Mouse (Mus musculus) mature B cell (primary cell): ENCODE data around the gene Cdk13.

Experiments used
- in situ Hi-C: fragments of 300-500 bp; cut with MboI; formaldehyde crosslinking; loops from 2 replicates; pipeline ENCODE4 v1.14.3; 2019

Cdk13 gene

GRCm38 (mm10) chr13:17762405-17762804, 42.5 kb downstream of the Cdk13 start:
- in situ Hi-C loops = no loop called here

GRCm38 (mm10) chr13:17754997-17755396, 49.9 kb downstream of the Cdk13 start:
- in situ Hi-C loops = no loop called here

- in situ Hi-C loops = loop anchor here (25.0 kb wide), 1 partner anchor 259 kb away; the partner anchor contains the start of gene Yae1d1
Observed at GRCm38 (mm10) chr13:17728798-17729197, 76.1 kb downstream of the Cdk13 start.

- in situ Hi-C loops = loop anchor here (25.0 kb wide), 1 partner anchor 259 kb away; the partner anchor contains the start of gene Yae1d1
Observed at GRCm38 (mm10) chr13:17727922-17728321, 77.0 kb downstream of the Cdk13 start.

- in situ Hi-C loops = no loop called here
Observed at GRCm38 (mm10) chr13:17717357-17717756, 87.5 kb downstream of the Cdk13 start.

GRCm38 (mm10) chr13:17708784-17709311, 96.0 kb downstream of the Cdk13 start:
- in situ Hi-C loops = no loop called here

- in situ Hi-C loops = no loop called here
Observed at GRCm38 (mm10) chr13:17705188-17705826, 99.6 kb downstream of the Cdk13 start.

GRCm38 (mm10) chr13:17702311-17702710, 102.6 kb downstream of the Cdk13 start:
- in situ Hi-C loops = no loop called here

- in situ Hi-C loops = no loop called here
Observed at GRCm38 (mm10) chr13:17701322-17701721, 103.6 kb downstream of the Cdk13 start.

- in situ Hi-C loops = no loop called here
Observed at GRCm38 (mm10) chr13:17700090-17700715, 104.7 kb downstream of the Cdk13 start.

GRCm38 (mm10) chr13:17695898-17696580, 108.9 kb downstream of the Cdk13 start:
- in situ Hi-C loops = no loop called here

GRCm38 (mm10) chr13:17694911-17695699, 109.8 kb downstream of the Cdk13 start, which contains the start of the genes Mplkip and Sugct:
Gene Mplkip (plus strand): TSS chr13:17695192.
Gene Sugct (minus strand): TSS chr13:17695553.
- in situ Hi-C loops = no loop called here

GRCm38 (mm10) chr13:17694414-17694813, 110.5 kb downstream of the Cdk13 start:
- in situ Hi-C loops = no loop called here

- in situ Hi-C loops = no loop called here
Observed at GRCm38 (mm10) chr13:17693816-17694215, 111.1 kb downstream of the Cdk13 start.

- in situ Hi-C loops = no loop called here
Observed at GRCm38 (mm10) chr13:17691436-17691835, 113.5 kb downstream of the Cdk13 start.

- in situ Hi-C loops = no loop called here
Observed at GRCm38 (mm10) chr13:17690686-17691085, 114.2 kb downstream of the Cdk13 start.

- in situ Hi-C loops = no loop called here
Observed at GRCm38 (mm10) chr13:17689461-17689860, 115.4 kb downstream of the Cdk13 start.

- in situ Hi-C loops = no loop called here
Observed at GRCm38 (mm10) chr13:17671122-17671521, 133.8 kb downstream of the Cdk13 start.

GRCm38 (mm10) chr13:17667380-17667779, 137.5 kb downstream of the Cdk13 start:
- in situ Hi-C loops = no loop called here
